Mouse (Mus musculus) erythroblast, embryonic 14.5 days (primary cell): Measurements from ENCODE around the gene Scrn1. TPM values are rescaled to one million over a fixed set of nuclear protein-coding genes. Genes with fewer than 3 reads are reported as not detected.

ENCODE experiments used
- H3K27me3 ChIP-seq: 2 replicates; pipeline ENCODE4 v1.6.1; 2012; ENCODE audit warnings: inconsistent platforms; ENCODE audit not compliant: control insufficient read depth
- H3K36me3 ChIP-seq: 2 replicates; pipeline ENCODE4 v1.6.1; 2012; ENCODE audit warnings: mild to moderate bottlenecking, inconsistent platforms; ENCODE audit not compliant: control insufficient read depth
- H3K4me1 ChIP-seq: 2 replicates; pipeline ENCODE4 v1.6.1; 2012; ENCODE audit warnings: inconsistent platforms; ENCODE audit not compliant: control insufficient read depth
- H3K4me3 ChIP-seq: replicated peaks from 2 replicates; pipeline ENCODE3; 2012; ENCODE audit warnings: moderate library complexity, mild to moderate bottlenecking, inconsistent platforms
- H3K9me3 ChIP-seq: 2 replicates; pipeline ENCODE4 v1.6.1; 2012; ENCODE audit warnings: low read length, inconsistent platforms, mixed read lengths; ENCODE audit not compliant: control insufficient read depth
- GATA1 ChIP-seq: IDR thresholded peaks from 2 replicates; pipeline ENCODE4 v1.6.1; 2012; ENCODE audit warnings: low read length, inconsistent platforms, mixed read lengths
- TAL1 ChIP-seq: IDR thresholded peaks from 3 replicates; pipeline ENCODE4 v1.6.1; 2012; ENCODE audit warnings: low read length, inconsistent platforms, mixed read lengths
- polyA plus RNA-seq: library from polyadenylated mRNA; stranded (reverse); fragments of >175 nt; gene quantifications from 2 replicates; pipeline ENCODE4 v1.2.3, GENCODE M21; 2012

Scrn1 gene
- polyA plus RNA-seq, 1 experiment = not detected

GRCm38 (mm10) chr6:54594469-54595329, 28.4 kb upstream of the Scrn1 start, which contains the start of gene Plekha8:
Gene Plekha8, plus strand, starts transcription at chr6:54595111.
- no peak for TF ChIP-seq TAL1

GRCm38 (mm10) chr6:54593766-54594468, 27.6 kb upstream of the Scrn1 start:
- Histone ChIP-seq H3K4me3 (peak overlapping the region; percentile 81), H3K27me3 (peaks cover 8% of the 10 kb centered on the region), H3K36me3 (peaks cover 2% of the 10 kb centered on the region), H3K9me3 (no peaks in the 10 kb centered on the region), H3K4me1 (peaks cover 43% of the 10 kb centered on the region)
- no peak for TF ChIP-seq TAL1
- no peak for TF ChIP-seq GATA1

More at GRCm38 (mm10) chr6:54594469-54595329, 28.4 kb upstream of the Scrn1 start, which contains the start of gene Plekha8:
- Histone ChIP-seq H3K4me3 (peak within 1 kb of the TSS; percentile 81), H3K4me1 (peaks cover 43% of the 10 kb centered on the region), H3K9me3 (no peaks in the 10 kb centered on the region), H3K27me3 (peaks cover 8% of the 10 kb centered on the region), H3K36me3 (no peaks in the 10 kb centered on the region)

- peaks cover 4% of the 10 kb centered on the region for H3K36me3 ChIP-seq
- peak overlapping the region; percentile 81 for H3K4me3 ChIP-seq
- peaks cover 8% of the 10 kb centered on the region for H3K27me3 ChIP-seq
- TF ChIP-seq GATA1 = no peak
- TF ChIP-seq TAL1 = no peak
- H3K4me1 ChIP-seq = peaks cover 43% of the 10 kb centered on the region
- no peaks in the 10 kb centered on the region for H3K9me3 ChIP-seq
These were observed 26.7 kb upstream of the Scrn1 start for GRCm38 (mm10) chr6:54592938-54593535.

- no peak overlapping the region for H3K4me3 ChIP-seq
- no peak for TF ChIP-seq TAL1
- no peak for TF ChIP-seq GATA1
- H3K9me3 ChIP-seq = no peaks in the 10 kb centered on the region
- peaks cover 4% of the 10 kb centered on the region for H3K36me3 ChIP-seq
- peaks cover 8% of the 10 kb centered on the region for H3K27me3 ChIP-seq
- peaks cover 43% of the 10 kb centered on the region for H3K4me1 ChIP-seq
These were observed 25.5 kb upstream of the Scrn1 start for GRCm38 (mm10) chr6:54591778-54592177.

GRCm38 (mm10) chr6:54590691-54591090, 24.4 kb upstream of the Scrn1 start:
- Histone ChIP-seq H3K9me3 (no peaks in the 10 kb centered on the region), H3K36me3 (peaks cover 4% of the 10 kb centered on the region), H3K4me3 (no peak overlapping the region), H3K4me1 (peaks cover 39% of the 10 kb centered on the region), H3K27me3 (peaks cover 5% of the 10 kb centered on the region)
- TF ChIP-seq GATA1 (no peak), TAL1 (no peak)

GRCm38 (mm10) chr6:54588212-54588611, 21.9 kb upstream of the Scrn1 start:
- TF ChIP-seq GATA1 (no peak), TAL1 (no peak)
- no peaks in the 10 kb centered on the region for H3K27me3 ChIP-seq
- no peak overlapping the region for H3K4me3 ChIP-seq
- H3K4me1 ChIP-seq = peaks cover 15% of the 10 kb centered on the region
- peaks cover 4% of the 10 kb centered on the region for H3K36me3 ChIP-seq
- H3K9me3 ChIP-seq = no peaks in the 10 kb centered on the region

GRCm38 (mm10) chr6:54587683-54588082, 21.4 kb upstream of the Scrn1 start:
- Histone ChIP-seq H3K4me3 (no peak overlapping the region), H3K27me3 (no peaks in the 10 kb centered on the region), H3K36me3 (peaks cover 7% of the 10 kb centered on the region), H3K4me1 (peaks cover 11% of the 10 kb centered on the region), H3K9me3 (no peaks in the 10 kb centered on the region)
- no peak for TF ChIP-seq GATA1
- no peak for TF ChIP-seq TAL1

- TF ChIP-seq TAL1 (no peak), GATA1 (no peak)
- peaks cover 5% of the 10 kb centered on the region for H3K4me1 ChIP-seq
These were observed 20.6 kb upstream of the Scrn1 start for GRCm38 (mm10) chr6:54586911-54587310.

GRCm38 (mm10) chr6:54586175-54586574, 19.9 kb upstream of the Scrn1 start:
- TF ChIP-seq TAL1 (no peak), GATA1 (no peak)
- peaks cover 7% of the 10 kb centered on the region for H3K36me3 ChIP-seq

More at GRCm38 (mm10) chr6:54586911-54587310, 20.6 kb upstream of the Scrn1 start:
- Histone ChIP-seq H3K4me3 (no peak overlapping the region), H3K27me3 (no peaks in the 10 kb centered on the region), H3K9me3 (no peaks in the 10 kb centered on the region), H3K36me3 (peaks cover 7% of the 10 kb centered on the region)

More at GRCm38 (mm10) chr6:54586175-54586574, 19.9 kb upstream of the Scrn1 start:
- Histone ChIP-seq H3K27me3 (no peaks in the 10 kb centered on the region), H3K4me3 (no peak overlapping the region), H3K4me1 (no peaks in the 10 kb centered on the region; the same call in 1 of the 2 replicates), H3K9me3 (no peaks in the 10 kb centered on the region)
